Mouse (Mus musculus): ENCODE data around the gene Parvb.

DNA sequence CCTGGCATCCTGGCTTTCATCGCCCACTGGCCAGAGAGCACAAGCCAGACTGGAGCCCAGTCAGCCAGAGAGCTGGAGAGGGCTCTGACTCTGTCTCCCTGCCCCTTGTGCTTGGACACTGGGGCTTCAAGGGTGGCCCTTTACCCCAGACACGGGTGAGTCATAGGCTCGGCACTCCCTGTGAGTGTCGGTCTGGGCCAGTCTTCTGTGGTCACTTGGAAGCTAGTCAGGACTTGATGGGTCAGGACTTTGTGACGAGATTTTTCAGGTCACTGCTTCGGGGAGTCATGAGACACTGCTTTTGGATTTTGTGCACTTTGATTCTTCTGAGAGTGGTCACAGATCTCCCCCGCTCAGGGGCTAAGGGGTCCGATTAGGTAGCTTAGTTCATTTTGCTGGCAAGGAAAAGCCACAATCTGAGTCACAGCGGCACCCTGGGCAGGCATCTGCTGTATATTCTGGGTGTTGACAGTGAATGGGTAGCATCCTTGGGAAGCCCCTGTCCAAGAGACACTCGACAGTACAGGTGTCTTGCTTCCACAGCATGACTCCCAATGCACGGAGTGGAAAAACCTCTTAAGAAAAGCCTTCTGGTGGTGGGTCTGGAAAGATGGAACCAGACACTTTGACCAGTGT, 49.0 kb downstream of the Parvb start:
- TF ChIP-seq CTCF (IDR thresholded peaks at IDR 0.05; ENCODE audit: control insufficient read depth, insufficient read depth, insufficient replicate concordance, low read depth, low read length) (no peak), POLR2A (IDR thresholded peaks at IDR 0.05; ENCODE audit: control insufficient read depth, low read depth, low read length) (no peak)

All from testis, adult 2 months (tissue).